Mouse (Mus musculus) adrenal gland, adult 18-20 months (tissue): ENCODE measurements at regions not wholly inside any gene's neighbourhood (a gene's known extent, or its start where the extent isn't known, plus 50 kb on each side); places are given as distances from the start of the nearest gene placed in this dataset.

Experiments
- DNase-seq, 2 experiments: peaks; one replicate each; pipeline ENCODE4 v3.0.0; 2021 to 2022; ENCODE audit warnings: low spot score in 2 of 2

DNA sequence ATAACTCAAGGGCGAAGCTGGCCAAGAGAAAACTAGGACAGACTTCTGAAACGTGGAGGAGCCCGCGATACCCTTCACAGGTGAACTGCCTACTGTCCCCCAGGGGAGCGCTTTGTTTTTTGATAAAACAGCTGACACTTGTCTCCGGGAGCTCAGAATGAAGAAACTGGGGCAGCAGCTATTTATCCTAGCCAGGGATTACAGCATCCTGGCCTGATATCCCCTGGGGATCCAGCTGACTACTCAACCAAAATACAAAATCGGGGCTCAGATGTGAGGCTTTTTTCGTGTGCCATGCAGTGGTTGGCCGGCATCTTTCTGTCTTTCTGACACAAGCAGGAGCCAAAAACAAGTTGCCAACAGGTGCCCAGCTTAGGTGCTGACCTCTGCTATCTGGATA lies 52.0 kb upstream of the A430005L14Rik start:
- DNase-seq = no peak

DNA sequence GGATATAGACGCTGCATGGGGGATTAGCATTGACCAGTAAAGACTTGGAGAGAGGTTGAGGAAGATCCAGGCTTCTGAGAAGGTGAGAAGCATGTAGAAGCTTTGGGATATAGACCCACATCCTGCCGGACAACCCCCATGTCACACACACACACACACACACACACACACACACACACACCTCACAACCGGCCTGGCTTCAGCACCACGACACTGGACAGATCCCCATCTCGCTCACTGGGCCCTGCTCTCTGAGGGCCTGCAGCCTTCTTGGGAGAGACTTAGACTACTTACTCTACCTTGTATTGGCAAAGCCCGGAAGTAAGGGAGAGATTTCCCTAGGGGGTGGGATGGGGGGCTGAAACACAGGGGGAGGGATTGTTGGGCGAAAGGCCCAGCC lies 51.5 kb upstream of the A430005L14Rik start:
- DNase-seq = no peak
